Mouse (Mus musculus) MEL-GATA-1-ER (cell line): ENCODE measurements around the gene Pgap2.
"Not testable (repeated sequence)": the region's sequence is repeated elsewhere in the genome, so short reads cannot be mapped to it uniquely, and the experiment has no call there.

Experiments used
- DNase-seq: peaks from one replicate; pipeline ENCODE4 v3.0.0-alpha.2; 2012; ENCODE audit warnings: low read depth; ENCODE audit errors: extremely low read depth

Gene Pgap2

DNA sequence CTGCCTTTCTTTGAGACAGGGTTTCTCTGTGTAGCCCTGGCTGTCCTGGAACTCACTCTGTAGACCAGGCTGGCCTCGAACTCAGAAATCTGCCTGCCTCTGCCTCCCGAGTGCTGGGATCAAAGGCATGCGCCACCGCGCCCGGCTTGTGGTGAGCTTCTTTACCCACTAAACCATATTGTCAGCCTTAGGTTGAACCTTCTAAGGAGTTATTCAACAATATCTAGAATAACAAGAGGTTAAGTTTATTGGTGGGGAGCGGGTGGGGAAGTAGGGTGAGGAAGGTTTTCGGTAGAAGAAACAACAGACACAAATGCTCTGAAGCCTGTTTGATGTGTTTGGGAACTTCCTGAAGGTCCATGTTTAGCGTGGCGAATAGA lies 56.0 kb downstream of the Pgap2 start:
- not testable (repeated sequence) for DNase-seq

DNA sequence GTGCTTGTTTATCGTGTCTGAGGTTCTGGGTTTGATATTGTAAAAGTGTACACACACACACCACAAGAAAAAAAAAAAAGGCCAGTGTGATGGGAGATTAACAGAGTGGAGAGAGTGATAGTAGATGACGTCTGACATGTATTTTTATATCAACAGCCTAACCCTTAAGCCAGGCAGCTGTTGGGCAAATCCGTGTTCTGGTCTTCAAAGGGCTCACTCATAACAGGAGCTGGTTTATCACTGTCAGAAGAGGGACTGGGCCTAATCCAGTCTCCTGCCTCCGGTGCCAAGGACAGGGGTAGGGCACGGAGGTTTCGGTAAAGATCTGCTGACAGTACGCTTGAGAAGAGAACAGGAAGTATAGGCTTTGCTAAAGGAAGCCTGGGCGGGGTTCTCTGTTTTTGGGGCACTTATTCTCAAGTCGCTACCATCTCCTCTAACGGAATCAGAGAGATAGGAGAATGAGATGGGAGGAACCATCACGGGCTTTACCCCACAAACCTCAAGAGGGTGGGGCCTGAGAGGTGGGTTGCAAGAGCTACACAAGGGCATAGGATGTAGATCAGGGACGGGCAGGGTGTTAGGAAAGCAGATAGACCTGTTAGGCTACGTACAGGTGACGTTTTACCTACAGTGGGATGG lies 56.5 kb downstream of the Pgap2 start:
- DNase-seq = peak; percentile 97

DNA sequence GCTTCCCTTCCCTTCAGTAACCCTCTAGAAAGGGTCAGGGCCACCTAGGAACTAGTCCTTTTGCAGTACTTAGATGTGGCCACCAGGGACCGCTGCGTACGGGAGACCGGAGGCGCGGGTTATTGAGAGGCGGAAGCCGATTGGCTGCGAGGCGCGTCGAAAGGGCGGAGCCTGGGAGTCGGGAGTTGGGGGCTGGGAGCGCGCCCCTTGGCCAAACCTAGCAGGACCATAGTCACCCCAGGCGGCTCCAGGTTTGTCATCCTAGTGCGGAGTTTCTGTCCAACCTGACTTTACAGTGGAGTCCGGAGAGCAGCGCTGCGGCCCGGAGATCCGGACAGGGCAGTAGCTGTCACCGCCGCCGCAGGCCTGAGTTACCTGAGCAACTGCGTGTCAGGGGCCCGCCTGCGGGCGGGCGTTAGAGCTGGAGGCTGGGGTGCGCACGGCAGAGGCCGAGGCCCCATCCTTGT lies 57.1 kb downstream of the Pgap2 start:
- peak; percentile 81 for DNase-seq

DNA sequence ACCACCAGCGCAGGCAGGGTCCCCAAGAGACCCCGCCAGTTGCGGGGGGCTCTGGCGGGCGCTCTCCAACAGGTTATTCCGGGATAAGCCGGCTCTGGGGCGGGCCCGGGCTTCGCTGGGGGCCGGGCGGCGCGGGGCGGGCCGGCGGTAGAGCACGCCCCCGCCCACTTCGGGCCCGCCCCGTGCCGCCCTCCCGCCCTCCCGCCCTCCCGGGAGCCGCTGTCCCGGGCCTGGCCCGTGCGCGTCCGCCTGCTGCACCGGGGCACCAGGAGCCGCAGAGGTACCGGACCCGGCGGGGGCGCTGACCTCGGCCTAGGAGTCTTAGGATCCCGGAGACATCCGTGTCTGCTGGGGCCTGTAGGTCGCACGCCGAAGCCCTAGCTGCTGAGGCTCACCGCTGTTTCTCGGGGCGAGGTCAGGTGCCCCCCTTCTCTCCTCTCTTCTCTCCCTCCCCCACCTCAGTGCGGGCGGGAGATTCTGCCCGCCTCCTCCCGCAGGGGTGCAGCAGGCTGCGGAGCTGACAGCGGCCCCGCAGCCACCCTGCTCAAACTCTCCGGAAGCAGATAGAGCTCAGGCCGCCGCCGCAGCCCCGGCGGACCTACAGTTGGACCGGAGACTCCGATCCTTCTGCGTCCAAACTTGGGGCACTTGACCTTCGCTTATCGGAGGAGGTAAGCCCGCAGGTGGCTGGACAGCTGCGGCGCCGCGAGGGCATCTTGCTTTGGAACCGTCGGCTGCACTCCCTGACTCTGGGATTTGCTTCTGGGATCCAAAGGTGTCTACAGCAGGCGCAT lies 57.8 kb downstream of the Pgap2 start, which contains the start of gene Stim1:
TSS of gene Stim1 (plus strand) at position 206 of the 794 bp plus-strand sequence.
- DNase-seq = no peak

DNA sequence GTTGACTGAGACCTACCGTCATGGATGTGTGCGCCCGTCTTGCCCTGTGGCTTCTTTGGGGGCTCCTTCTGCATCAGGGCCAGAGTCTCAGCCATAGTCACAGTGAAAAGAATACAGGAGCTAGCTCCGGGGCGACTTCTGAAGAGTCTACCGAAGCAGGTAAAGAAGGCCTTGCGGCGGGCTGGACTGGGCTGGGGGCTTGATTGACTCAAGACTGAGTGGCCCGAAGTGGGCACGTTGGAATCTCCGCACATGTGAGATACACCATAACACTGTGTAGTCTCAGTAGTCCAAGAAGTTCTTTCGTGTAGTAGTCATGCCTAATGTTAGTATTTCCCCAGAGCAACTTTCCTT lies 58.4 kb downstream of the Pgap2 start:
- DNase-seq = no peak

DNA sequence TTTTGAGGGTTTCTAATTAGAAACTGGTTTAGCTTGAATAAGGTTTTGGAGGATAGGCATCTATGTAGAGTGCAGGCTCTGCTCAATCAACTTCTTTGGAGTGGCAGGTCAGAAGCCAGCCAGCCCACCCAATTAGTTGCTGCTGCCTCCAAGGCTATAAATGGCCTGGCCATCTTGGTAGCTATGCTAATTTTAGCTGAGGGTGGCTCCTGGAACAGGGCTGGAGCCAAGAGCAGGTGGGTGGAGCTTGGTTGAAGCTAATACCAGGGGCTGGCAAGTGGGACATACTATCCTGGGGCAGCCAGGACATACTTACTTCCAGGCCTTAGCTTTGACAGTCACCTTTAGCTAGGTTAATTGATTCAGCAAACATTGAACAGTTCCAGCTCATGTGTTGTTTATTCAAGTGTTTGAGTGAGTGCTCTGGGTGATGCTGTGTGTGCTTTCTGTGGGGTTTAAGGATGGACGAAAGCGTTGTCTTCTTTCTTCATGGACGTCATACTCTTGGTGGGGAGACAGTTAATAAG lies 62.5 kb downstream of the Pgap2 start:
- no peak for DNase-seq

DNA sequence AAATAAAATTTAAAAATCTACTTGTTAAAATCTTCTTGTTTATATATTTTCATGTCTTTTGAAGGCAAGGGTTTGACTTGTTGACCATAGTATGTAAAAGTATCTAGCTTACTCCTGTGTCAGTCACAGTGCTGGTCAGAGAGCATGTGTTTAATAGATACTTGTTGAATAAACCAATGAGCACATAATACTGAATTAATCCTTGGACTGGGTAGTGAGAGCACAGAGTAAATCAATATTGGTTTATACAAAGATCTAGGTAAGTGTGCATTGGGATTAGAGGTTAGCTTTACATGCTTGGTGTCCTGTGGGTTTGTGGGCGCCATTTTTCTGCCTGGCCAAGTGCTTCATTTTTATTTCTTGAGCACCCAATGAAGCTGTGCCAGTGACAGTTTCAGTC lies 71.4 kb downstream of the Pgap2 start:
- no peak for DNase-seq

DNA sequence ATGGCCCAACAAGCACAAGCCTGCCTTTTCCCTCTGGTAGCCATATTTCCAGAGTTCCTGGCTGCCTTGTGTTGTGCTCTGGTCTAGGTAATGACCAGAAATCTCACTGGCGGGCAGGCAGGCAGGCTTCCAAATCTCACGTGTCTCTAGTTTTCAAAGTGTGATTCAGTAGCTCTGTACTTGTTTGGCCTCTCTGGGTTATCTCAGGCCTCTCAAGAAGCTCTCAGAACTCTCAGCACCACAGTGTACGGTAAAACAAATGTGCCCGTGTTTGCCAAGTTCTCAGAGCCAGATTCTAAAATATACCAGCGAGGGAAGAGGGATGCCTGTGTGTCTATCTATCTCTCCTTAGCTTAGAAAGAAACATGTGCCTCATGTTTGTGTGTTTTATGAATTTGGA lies 72.3 kb downstream of the Pgap2 start:
- no peak for DNase-seq
